Mouse (Mus musculus) adrenal gland, adult 8-10 months (tissue): Measurements from ENCODE around the gene Mapt. TPM values are rescaled to one million over a fixed set of nuclear protein-coding genes. Genes with fewer than 3 reads are reported as not detected.
A peak's percentile ranks its signal among the peaks of the same experiment; 100 is the strongest.
"Not testable (repeated sequence)": the region's sequence is repeated elsewhere in the genome, so short reads cannot be mapped to it uniquely, and the experiment has no call there.

Experiments used
- DNase-seq: peaks from one replicate; pipeline ENCODE4 v3.0.0; 2022
- total RNA-seq, 4 experiments: library from RNA; stranded (reverse); gene quantifications; 2 replicates each; pipeline ENCODE4 v1.2.4; 2022

Gene Mapt
- total RNA-seq, result 100 to 1,000 TPM; 154 to 281 (median 182) TPM

DNA sequence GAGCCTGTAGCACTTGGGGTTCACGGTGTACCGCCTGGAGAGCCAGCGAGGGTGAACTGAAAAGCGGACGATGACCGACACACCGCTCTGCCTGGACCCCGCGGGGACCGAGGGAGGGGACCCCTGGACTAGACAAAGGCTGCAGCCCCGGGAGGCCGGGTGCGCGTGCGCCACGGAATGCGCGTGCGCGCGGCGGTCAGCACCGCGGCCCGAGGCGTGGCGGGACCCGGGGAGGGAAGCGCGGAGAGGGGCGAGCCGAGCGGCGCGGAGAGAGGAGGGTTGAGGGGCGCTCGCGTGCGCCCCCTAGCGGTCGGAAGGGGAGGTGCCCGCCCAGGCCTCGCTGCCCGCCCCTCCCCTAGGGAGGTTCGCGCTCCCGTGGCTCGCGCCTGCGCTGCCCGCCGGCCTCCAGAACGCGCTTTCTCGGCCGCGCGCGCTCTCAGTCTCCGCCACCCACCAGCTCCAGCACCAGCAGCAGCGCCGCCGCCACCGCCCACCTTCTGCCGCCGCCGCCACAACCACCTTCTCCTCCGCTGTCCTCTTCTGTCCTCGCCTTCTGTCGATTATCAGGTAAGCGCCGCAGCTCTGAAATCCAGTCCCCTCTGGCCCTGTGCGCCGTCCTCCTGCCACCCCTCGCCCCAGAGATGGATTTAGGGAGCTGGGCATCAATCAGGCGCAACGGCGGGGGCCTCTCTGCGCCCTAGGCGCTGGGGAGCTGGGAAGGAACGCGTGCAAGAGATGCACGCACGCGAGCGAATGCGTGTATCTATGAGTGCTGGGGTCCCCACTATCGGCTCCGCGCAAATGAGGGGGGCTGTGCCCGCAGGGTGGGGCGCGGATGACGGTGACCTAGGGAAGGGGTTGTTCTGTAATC is at the start of gene Mapt:
Mapt (plus strand) TSS at position 350 of the 871 bp plus-strand sequence.
- peak; percentile 81 for DNase-seq

DNA sequence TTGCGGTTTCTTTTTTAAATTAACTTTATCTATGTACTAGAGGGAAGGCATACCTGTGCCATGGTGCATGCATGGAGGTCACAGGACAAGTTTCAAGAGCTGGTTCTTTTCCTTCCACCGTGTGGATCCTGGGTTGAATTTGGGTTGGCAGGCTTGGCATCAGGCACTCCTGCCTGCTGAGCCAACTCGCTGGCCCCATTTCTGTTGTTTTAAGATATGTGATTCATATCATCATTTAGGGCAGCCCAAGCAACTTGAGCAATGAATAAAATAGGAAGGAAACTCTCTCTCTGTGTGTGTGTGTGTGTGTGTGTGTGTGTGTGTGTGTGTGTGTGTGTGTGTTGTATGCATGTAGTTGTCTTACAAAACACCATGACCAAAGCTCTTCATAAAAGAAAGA is 49.0 kb upstream of the Mapt start:
- DNase-seq, result no peak

GRCm38 (mm10) chr11:104186135-104186836 is 44.9 kb upstream of the Mapt start, which contains the start of gene Sppl2c:
Gene Sppl2c (plus strand): TSS chr11:104186327.
- DNase-seq, result no peak

GRCm38 (mm10) chr11:104186837-104187150 is 44.4 kb upstream of the Mapt start:
- no peak for DNase-seq

GRCm38 (mm10) chr11:104187766-104188165 is 43.4 kb upstream of the Mapt start:
- DNase-seq, result no peak

DNA sequence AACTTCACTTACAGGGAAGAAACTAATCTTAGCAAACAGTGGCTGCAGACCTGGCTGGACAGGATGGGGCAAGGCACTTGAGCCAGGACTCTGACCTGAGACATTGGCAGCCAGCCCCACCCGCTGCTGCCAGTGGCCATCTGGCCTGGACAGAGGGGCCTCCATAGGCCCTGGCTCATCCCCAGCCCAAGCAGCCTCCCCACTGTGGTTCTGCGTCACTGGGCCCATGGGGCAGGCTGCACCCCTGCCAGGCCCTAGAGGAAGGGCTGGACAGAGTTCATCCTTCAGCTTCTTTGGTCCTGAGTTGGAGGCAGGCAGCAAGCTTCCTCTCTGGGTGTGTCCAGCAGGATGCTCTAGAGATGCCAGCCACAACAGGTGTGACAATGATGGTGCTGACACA is 41.2 kb upstream of the Mapt start:
- DNase-seq, result no peak

GRCm38 (mm10) chr11:104195382-104195781 is 35.8 kb upstream of the Mapt start:
- DNase-seq, result no peak

DNA sequence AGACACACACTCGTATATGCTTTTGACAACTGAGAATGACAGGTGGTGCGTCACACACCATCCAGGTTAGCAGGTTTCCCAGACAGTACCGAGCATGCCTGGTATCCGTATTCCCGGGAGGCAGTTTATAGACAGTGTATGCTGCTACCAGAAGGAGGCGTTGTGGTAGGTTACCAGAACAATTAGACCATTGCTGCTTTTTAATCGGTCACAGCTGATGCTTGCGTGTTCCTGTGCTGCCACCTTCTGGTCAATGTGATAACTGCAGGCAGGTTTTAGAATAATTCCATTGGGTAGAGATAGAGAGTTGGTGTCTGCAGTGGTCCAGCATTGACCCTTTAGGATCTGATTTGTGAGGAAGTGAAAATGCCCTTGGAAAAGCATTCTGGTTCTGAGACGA is 35.4 kb upstream of the Mapt start:
- DNase-seq, result peak; percentile 45

GRCm38 (mm10) chr11:104197861-104198260 is 33.3 kb upstream of the Mapt start:
- DNase-seq, result no peak

DNA sequence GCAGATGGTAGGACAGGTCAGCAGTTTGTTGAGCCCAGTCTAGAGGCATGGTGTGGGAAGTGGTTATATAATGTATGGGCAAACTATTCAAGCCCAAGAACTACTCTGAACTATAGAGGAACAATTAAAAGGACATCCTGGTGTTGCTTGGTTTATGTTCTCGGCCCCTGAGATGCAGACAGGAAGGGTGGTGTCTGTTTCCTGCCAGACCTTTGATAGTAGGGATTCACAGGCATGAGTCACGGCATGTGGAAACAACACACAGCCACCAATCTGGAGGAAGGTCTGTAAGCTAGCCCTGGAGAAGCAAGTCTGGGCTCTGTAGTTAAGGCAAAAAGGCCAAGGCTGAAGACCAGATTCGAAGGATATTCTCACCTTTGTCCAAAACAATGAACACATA is 27.9 kb upstream of the Mapt start:
- no peak for DNase-seq

- no peak for DNase-seq
Measured at GRCm38 (mm10) chr11:104206573-104206972, 24.6 kb upstream of the Mapt start.

GRCm38 (mm10) chr11:104209041-104209440 is 22.1 kb upstream of the Mapt start:
- no peak for DNase-seq

DNA sequence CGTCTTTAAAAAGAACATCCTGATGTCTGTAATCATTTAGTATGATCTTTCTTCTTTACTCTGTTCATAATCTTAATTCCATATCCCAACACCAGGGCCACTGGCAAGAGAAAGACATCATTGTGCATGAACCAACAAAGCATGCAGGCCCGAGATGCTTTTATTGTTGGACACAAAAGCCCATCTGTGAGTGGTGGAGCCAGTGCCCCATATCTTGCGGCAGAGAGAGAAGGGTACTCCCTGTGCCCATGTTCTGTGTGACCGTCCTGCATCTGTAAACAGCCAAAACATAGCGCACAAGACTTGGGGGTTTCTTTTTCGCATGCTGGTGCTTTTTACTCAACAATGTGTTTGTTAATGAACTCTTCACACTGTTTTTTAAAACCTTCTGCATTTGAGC is 19.9 kb upstream of the Mapt start:
- no peak for DNase-seq

DNA sequence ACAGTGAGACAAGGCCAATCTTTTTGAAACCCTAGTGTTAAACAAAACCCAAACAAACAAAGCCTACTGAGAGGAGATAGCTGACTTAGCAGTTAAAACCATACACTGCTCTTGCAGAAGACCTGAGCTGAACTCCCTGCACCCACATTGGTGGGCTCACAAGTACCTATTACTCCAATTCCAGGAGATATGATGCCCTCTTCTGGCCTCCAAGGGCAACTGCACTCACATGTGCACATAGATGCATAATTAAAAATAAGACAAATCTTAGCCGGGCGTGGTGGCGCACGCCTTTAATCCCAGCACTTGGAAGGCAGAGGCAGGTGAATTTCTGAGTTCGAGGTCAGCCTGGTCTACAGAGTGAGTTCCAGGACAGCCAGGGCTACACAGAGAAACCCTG is 17.1 kb upstream of the Mapt start:
- not testable (repeated sequence) for DNase-seq

DNA sequence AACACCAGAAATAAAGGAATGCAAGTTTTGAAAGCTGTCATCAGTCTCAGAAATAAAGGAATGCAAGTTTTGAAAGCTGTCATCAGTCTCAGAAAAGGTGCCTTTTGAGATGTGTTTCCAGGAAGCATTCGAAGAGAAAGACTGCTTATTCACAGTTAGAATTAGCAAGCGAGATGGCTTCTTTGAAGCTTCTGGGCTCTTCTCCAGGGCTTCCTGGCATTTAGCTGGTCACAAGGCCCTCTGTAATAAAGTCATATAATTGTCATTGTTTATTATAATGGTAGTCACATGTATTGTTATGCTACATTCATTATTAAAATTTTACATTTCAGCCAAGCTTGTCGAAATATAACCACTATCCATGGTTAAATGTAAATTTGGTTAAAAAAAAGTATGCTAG is 13.1 kb upstream of the Mapt start:
- no peak for DNase-seq

GRCm38 (mm10) chr11:104220291-104220690 is 10.9 kb upstream of the Mapt start:
- no peak for DNase-seq

DNA sequence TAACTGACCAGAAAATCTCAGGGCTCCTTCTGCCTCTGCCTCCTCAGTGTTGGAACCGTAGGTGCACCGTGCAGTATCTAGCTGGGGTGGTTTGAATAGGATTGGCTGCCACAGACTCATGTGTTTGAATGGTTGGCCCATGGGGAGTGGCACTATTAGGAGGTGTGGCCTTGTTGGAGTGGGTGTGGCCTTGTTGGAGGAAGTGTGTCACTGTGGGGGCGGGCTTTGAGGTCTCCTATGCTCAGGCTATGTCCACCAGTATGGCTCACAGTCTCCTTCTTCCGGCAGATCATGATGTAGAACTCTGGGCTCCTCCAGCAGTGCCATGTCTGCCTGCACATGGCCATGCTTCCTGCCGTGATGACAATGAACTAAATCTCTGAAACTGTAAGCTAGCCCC is 9.4 kb upstream of the Mapt start:
- DNase-seq, result no peak

DNA sequence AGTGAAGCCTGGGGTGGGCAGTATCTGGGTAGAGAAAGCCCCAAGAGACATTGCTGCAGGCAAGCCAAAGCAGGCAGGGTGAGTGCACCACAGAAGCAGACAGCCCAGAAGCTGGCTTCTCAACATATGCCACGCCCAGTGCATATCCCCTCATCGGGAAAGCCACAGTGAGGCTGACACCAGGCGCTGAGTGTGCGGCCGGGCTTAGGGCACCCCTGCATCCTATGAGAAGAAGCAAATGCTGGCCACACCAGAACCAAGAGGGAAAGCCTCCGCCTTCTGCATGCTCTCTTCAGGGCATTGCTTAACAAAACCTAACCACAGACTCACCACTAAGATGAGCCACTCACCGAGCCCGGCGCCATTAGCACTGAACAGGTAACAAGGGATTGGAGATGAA is 7.9 kb upstream of the Mapt start:
- DNase-seq, result no peak

GRCm38 (mm10) chr11:104229391-104229790 is 1.8 kb upstream of the Mapt start:
- DNase-seq, result no peak

GRCm38 (mm10) chr11:104230066-104230778 is 968 bp upstream of the Mapt start:
- no peak for DNase-seq

GRCm38 (mm10) chr11:104232141-104233061 is 1.2 kb downstream of the Mapt start:
- peak; percentile 55 for DNase-seq

GRCm38 (mm10) chr11:104233101-104233500 is 1.9 kb downstream of the Mapt start:
- no peak for DNase-seq
